Mouse (Mus musculus): ENCODE data around the gene Abca6. TPM values are rescaled to one million over a fixed set of nuclear protein-coding genes. Genes with fewer than 3 reads are reported as not detected.
A peak's percentile ranks its signal among the peaks of the same experiment; 100 is the strongest.

The Abca6 gene
- polyA plus RNA-seq, 1 experiment from 2014 or later = 0.11 TPM

DNA sequence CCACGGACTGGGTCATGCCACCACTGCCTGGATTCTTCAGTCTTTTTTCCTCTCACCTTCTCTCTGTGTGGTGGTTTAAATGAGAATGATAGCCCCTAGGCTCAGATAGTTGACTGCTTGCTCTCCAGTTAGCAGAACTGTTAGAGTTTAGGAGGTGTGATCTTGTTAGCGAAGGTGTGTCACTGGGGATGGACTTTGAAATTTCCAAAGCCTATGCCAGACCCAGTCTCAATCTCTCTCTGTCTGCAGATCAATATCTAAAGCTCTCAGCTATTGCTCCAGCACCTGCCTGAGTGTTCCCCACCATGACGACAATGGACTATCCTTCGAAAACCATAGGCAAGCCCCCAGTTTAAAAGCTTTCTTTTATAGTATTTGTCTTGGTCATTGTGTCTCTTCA lies 5.5 kb upstream of the Abca6 start:
- Histone ChIP-seq H3K36me3 (ENCODE audit: inconsistent target) (no peaks in the 10 kb centered on the region), H3K4me3 (ENCODE audit: inconsistent target) (no peak overlapping the region), H3K27ac (no peak overlapping the region), H3K79me2 (ENCODE audit: inconsistent target) (no peaks in the 10 kb centered on the region)
- 91% methylated on average over 4 of the region's 4 CpGs for WGBS (ENCODE audit: missing documents)

- no peak overlapping the region for H3K27ac ChIP-seq
- H3K4me3 ChIP-seq (ENCODE audit: inconsistent target) = no peak overlapping the region
- no peaks in the 10 kb centered on the region for H3K79me2 ChIP-seq (ENCODE audit: inconsistent target)
- no peaks in the 10 kb centered on the region for H3K36me3 ChIP-seq (ENCODE audit: inconsistent target)
- WGBS (ENCODE audit: missing documents) = 100% methylated on average over 3 of the region's 3 CpGs
Measured at GRCm38 (mm10) chr11:110252256-110252655, 680 bp upstream of the Abca6 start.

DNA sequence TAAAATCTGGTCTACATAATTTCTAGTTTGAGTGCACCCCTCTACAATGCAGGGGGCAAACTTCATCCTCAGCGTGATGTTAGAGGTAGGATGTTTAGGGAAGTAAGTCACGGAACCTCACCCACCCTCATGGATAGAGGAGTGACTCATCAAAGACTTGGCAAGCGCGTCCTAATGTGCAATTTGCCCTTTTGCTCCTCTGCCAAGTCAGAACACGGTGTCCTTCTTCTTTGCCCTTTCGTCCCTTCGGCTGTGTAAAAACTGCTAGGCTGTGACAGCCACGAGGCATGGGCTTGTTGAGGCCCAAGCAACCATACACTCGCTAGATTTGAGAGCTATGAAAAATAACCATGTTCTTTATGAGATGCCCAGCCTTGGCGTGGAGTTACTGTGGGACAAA lies 6.8 kb downstream of the Abca6 start:
- Histone ChIP-seq H3K36me3 (ENCODE audit: inconsistent target) (no peaks in the 10 kb centered on the region), H3K79me2 (ENCODE audit: inconsistent target) (no peaks in the 10 kb centered on the region), H3K27ac (no peak overlapping the region), H3K4me3 (ENCODE audit: inconsistent target) (no peak overlapping the region)
- WGBS (ENCODE audit: missing documents) = 76% methylated on average over 10 of the region's 10 CpGs

DNA sequence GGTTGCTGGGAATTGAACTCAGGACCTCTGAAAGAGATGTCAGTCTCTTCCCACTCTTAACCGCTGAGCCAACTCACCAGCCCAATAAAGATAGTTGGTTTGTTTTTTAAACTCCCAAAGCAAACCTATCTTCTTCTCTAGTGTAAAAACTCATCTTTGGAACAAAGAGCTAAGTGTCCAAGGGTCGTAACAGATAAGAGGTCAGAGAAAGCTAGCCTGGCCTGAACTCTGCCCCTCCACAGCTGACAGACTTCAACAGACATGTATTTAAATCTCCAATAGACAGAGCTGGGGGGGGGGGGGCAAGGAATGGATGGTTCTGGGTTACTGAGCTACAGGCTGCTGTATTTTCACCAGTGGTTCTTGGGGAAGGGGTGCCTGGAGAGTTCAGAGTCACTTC lies 14.1 kb downstream of the Abca6 start:
- no peak overlapping the region for H3K4me3 ChIP-seq (ENCODE audit: inconsistent target)
- no peaks in the 10 kb centered on the region for H3K79me2 ChIP-seq (ENCODE audit: inconsistent target)
- 95% methylated on average over 2 of the region's 2 CpGs for WGBS (ENCODE audit: missing documents)
- no peak overlapping the region for H3K27ac ChIP-seq
- H3K36me3 ChIP-seq (ENCODE audit: inconsistent target) = no peaks in the 10 kb centered on the region

DNA sequence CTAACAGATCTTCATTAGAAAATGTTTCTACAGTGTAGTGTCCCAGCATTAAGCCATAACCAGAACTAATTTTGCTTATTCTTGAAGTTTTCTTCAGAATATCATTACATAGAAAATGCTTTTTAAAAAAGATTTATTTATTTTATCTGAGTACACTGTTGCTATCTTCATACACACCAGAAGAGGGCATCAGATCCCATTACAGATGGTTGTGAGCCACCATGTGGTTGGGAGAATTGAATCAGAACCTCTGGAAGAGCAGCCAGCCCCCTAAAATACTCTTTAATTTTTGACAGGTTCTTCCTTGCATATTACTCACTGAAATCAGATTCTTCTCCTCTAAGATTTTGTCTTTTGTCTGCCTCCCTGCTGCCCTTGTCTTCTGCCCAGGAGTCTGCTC lies 18.6 kb downstream of the Abca6 start:
- H3K36me3 ChIP-seq (ENCODE audit: inconsistent target) = no peaks in the 10 kb centered on the region
- no peak overlapping the region for H3K4me3 ChIP-seq (ENCODE audit: inconsistent target)

DNA sequence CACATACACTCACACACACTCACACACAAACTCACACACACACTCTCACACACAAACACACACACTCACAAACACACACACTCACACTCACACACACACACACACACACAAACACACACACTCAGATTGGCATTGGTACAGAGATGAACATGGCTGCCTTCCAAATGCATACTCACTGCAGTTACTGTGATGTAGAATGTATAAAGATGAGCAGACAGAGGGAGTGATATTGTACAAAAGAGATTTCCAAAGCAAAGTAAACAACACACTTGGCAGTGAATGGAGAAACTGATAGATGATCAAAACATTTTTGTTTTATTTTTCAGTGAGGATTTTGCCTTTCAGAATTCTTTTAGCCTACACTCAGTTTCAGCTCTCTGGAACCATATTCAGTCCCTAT lies 34.5 kb downstream of the Abca6 start:
- no peak overlapping the region for H3K27ac ChIP-seq
- H3K79me2 ChIP-seq (ENCODE audit: inconsistent target) = no peaks in the 10 kb centered on the region
- H3K36me3 ChIP-seq (ENCODE audit: inconsistent target) = no peaks in the 10 kb centered on the region
- H3K4me3 ChIP-seq (ENCODE audit: inconsistent target) = no peak overlapping the region

More for the DNA sequence above, 18.6 kb downstream of the Abca6 start:
- Histone ChIP-seq H3K27ac (no peak overlapping the region), H3K79me2 (ENCODE audit: inconsistent target) (no peaks in the 10 kb centered on the region)

DNA sequence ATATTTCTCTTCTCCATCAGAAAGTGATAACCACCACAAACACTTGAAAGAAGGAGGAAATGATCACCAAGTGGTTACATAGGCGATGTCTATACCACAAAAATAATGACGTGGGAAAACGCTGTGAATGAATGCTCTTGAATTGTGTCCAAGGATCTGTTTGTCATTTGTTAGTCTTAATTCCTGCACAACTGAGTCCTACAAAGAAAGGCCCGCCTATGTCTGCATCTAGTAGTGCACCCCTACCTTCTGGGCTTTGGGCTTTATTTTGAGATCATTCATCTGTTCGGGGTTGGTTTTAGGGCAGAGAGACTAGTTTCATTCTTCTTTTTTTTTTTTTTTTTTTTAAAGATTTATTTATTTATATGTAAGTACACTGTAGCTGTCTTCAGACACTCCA lies 47.6 kb downstream of the Abca6 start:
- no peak overlapping the region for H3K4me3 ChIP-seq (ENCODE audit: inconsistent target)
- H3K27ac ChIP-seq = no peak overlapping the region
- H3K36me3 ChIP-seq (ENCODE audit: inconsistent target) = no peaks in the 10 kb centered on the region
- H3K79me2 ChIP-seq (ENCODE audit: inconsistent target) = no peaks in the 10 kb centered on the region
- 72% methylated on average over 4 of the region's 5 CpGs for WGBS (ENCODE audit: missing documents)

DNA sequence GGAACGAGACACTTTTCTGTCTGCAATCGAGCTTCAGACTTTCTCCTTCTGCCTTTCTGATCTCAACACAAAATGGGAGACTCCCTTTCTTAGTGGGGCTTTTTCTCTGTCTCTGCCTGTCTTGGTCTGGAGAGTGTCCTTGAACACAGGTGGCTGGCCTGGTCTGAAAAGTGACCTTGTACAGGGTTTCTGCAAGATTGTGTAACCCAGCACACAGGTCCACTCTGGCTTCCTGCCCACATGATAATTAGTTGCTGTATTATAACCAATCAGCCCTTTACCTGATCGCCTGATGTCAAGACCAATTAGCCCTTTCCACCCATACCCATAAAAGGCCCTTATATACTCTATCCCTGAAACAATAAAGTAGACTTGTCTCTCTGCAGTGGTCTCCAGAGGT lies 52.7 kb downstream of the Abca6 start:
- Histone ChIP-seq H3K36me3 (ENCODE audit: inconsistent target) (no peaks in the 10 kb centered on the region), H3K27ac (no peak overlapping the region), H3K79me2 (ENCODE audit: inconsistent target) (no peaks in the 10 kb centered on the region), H3K4me3 (ENCODE audit: inconsistent target) (no peak overlapping the region)
- 96% methylated on average over 3 of the region's 3 CpGs for WGBS (ENCODE audit: missing documents)

DNA sequence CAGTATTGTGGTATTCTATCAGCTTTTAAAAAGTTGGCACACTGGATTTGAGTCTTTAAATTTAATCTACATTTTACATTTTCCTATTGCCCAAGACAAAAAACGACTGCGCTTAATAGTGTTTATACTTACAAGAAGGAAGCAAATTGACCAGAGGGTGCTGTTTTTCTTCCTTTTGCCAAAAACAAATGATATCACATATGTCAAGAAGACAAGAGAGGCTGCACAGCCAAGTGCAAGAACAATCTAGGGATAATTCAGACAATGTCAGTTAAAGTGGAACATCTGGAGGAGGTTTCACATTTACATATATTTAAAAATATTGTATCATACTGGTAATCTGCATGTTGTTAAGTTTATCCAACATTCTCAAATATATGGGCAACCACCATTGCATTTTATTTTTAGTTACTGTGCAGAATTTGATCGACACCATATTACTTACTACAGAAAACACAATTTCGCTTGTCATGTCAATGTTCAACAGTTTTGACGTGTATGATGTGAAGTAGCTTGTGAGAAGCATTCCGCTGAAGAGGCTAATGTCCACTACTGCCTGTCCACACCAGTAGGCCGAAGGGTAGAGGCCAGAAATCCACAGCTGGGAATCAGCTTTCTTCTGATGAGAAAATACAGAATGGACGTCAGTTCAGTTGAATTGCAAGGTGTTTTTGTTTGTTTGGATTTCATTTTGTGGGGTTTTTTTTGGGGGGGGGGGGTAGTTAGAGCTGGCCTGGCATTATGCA lies 54.8 kb downstream of the Abca6 start:
- WGBS (ENCODE audit: missing documents) = 94% methylated on average over 8 of the region's 8 CpGs
- Histone ChIP-seq H3K4me3 (ENCODE audit: inconsistent target) (no peak overlapping the region), H3K27ac (no peak overlapping the region), H3K36me3 (ENCODE audit: inconsistent target) (no peaks in the 10 kb centered on the region), H3K79me2 (ENCODE audit: inconsistent target) (no peaks in the 10 kb centered on the region)

- H3K36me3 ChIP-seq (ENCODE audit: inconsistent target) = no peaks in the 10 kb centered on the region
- WGBS (ENCODE audit: missing documents) = 90% methylated on average over 4 of the region's 4 CpGs
- no peak overlapping the region for H3K4me3 ChIP-seq (ENCODE audit: inconsistent target)
- H3K79me2 ChIP-seq (ENCODE audit: inconsistent target) = no peaks in the 10 kb centered on the region
- no peak overlapping the region for H3K27ac ChIP-seq
Measured at GRCm38 (mm10) chr11:110195310-110195709, 56.3 kb downstream of the Abca6 start.

DNA sequence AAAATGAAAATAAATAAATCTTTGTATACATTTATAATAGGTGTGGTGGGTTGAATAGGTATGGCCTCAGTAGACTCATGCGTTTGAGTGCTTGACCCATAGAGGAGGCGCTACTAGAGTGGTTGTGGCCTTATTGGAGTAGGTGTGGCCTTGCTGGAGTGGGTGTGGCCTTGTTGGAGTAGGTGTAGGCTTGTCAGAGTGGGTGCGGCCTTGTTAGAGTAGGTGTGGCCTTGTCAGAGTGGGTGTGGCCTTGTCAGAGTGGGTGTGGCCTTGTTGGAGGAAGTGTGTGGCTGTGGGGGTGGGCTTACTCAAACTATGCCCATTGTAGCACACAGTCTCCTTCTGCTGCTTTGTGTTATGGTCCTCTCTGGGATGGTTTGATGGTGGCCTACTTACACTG lies 80.4 kb downstream of the Abca6 start:
- Histone ChIP-seq H3K4me3 (ENCODE audit: inconsistent target) (no peak overlapping the region), H3K36me3 (ENCODE audit: inconsistent target) (no peaks in the 10 kb centered on the region), H3K79me2 (ENCODE audit: inconsistent target) (no peaks in the 10 kb centered on the region), H3K27ac (no peak overlapping the region)
- 97% methylated on average over 3 of the region's 3 CpGs for WGBS (ENCODE audit: missing documents)

DNA sequence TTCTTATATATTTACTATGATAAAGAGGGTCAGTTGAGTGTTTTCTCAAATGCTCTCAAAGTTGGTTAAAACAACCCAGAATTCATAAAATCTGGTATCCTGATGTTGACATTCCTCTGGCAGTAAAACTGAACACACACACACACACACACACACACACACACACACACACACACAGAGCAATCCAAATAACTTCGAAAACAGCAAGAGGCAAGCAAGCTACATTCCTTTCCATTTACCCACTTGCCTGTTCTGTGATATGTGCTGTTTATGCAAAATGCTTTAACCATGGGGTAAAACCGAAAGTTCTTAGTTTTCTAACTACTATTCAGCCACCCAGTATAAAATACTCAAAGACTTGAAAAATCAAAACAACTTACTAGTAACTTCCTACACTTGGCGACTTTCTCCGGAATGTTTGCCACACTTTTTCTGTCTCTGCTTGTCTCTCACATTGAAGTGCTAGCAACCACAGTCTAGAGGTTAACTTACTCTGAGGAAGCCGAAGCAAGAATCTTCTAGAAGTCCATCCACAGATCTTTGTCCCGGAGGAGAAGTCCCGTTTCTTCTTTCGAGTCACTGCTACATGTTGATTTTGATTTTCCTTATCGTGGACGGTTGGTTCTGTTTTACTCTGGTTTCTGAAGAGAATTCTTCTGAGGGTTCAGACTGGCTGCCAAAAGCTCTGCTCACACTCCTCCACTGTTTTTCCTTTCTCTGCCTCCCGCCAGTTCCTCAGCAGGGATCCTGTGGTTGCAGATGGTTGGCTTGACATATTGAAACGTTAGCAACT lies 83.9 kb downstream of the Abca6 start, which contains the start of gene Abca9:
Gene Abca9 (minus strand): TSS at position 738 of the 793 bp plus-strand sequence.
- no peaks in the 10 kb centered on the region for H3K79me2 ChIP-seq (ENCODE audit: inconsistent target)
- WGBS (ENCODE audit: missing documents) = 52% methylated on average over 11 of the region's 12 CpGs
- 0 out of 2 replicates have a peak within 1 kb of the TSS, but pooled peaks have one; percentile 0 for H3K27ac ChIP-seq
- H3K36me3 ChIP-seq (ENCODE audit: inconsistent target) = no peaks in the 10 kb centered on the region
- peak within 1 kb of the TSS; percentile 0; the same call in 1 of the 2 replicates for H3K4me3 ChIP-seq (ENCODE audit: inconsistent target)

- H3K36me3 ChIP-seq (ENCODE audit: inconsistent target) = no peaks in the 10 kb centered on the region
- no peaks in the 10 kb centered on the region for H3K79me2 ChIP-seq (ENCODE audit: inconsistent target)
- no peak overlapping the region for H3K4me3 ChIP-seq (ENCODE audit: inconsistent target)
- WGBS (ENCODE audit: missing documents) = 0% methylated on average over 3 of the region's 3 CpGs
- H3K27ac ChIP-seq = peak overlapping the region; percentile 76
Measured at GRCm38 (mm10) chr11:110165822-110166221, 85.8 kb downstream of the Abca6 start.

GRCm38 (mm10) chr11:110165409-110165808 lies 86.2 kb downstream of the Abca6 start:
- Histone ChIP-seq H3K79me2 (ENCODE audit: inconsistent target) (no peaks in the 10 kb centered on the region), H3K27ac (peak overlapping the region; percentile 76), H3K36me3 (ENCODE audit: inconsistent target) (no peaks in the 10 kb centered on the region), H3K4me3 (ENCODE audit: inconsistent target) (no peak overlapping the region)

GRCm38 (mm10) chr11:110157059-110157458 lies 94.5 kb downstream of the Abca6 start:
- H3K27ac ChIP-seq = no peak overlapping the region
- H3K79me2 ChIP-seq (ENCODE audit: inconsistent target) = no peaks in the 10 kb centered on the region
- 69% methylated on average over 6 of the region's 6 CpGs for WGBS (ENCODE audit: missing documents)
- H3K4me3 ChIP-seq (ENCODE audit: inconsistent target) = no peak overlapping the region
- no peaks in the 10 kb centered on the region for H3K36me3 ChIP-seq (ENCODE audit: inconsistent target)

Measured in macrophage (primary cell).